Mouse (Mus musculus): ENCODE results near the gene C530008M17Rik. TPM values are rescaled to one million over a fixed set of nuclear protein-coding genes. Genes with fewer than 3 reads are reported as not detected.
A peak's percentile ranks its signal among the peaks of the same experiment; 100 is the strongest.

Gene C530008M17Rik
- polyA plus RNA-seq, 1 experiment from 2014 or later = 10.8 TPM

DNA sequence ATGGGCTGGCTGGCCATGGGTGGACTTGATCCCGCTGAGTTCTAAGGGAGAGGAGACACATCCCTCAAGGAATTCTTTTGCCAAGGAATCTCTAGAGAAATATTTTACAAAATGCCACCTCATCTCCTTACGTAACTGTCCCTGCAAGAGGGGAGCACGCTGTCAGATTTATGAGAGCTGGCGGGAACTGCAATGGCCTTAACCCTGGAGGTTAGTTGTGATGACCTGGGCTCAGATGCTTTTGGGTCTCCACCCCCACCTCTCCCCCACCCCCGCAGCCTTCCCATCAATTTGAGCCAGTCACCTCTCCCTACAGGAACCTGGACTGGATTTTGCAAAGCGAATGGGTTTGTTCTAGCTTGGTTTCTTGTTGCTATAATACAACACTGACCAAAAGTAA is 190.8 kb downstream of the C530008M17Rik start:
- H3K27ac ChIP-seq (replicated peaks; ENCODE audit: low read depth, low read length) = no peak overlapping the region
- no peaks in the 10 kb centered on the region for H3K9me3 ChIP-seq (ENCODE audit: control insufficient read depth, low read length)
- no peaks in the 10 kb centered on the region for H3K4me1 ChIP-seq (ENCODE audit: control insufficient read depth, insufficient read depth, low read length)
- ATAC-seq (ENCODE audit: low read depth) = no peak
- H3K4me2 ChIP-seq (ENCODE audit: low read depth, low read length) = no peak overlapping the region
- no peak for DNase-seq (ENCODE audit: low spot score)
- no peak overlapping the region for H3K4me3 ChIP-seq (ENCODE audit: low read depth, low read length)
- H3K9ac ChIP-seq (ENCODE audit: low read depth, low read length) = no peak overlapping the region
- H3K27me3 ChIP-seq (replicated peaks; ENCODE audit: control insufficient read depth, insufficient read depth, low read length) = no peaks in the 10 kb centered on the region
- H3K36me3 ChIP-seq (ENCODE audit: control insufficient read depth, insufficient read depth, low read length) = 0 out of 2 replicates have a peak, but pooled peaks cover 5% of the 10 kb centered on the region
- WGBS = 79% methylated on average over 6 of the region's 6 CpGs

DNA sequence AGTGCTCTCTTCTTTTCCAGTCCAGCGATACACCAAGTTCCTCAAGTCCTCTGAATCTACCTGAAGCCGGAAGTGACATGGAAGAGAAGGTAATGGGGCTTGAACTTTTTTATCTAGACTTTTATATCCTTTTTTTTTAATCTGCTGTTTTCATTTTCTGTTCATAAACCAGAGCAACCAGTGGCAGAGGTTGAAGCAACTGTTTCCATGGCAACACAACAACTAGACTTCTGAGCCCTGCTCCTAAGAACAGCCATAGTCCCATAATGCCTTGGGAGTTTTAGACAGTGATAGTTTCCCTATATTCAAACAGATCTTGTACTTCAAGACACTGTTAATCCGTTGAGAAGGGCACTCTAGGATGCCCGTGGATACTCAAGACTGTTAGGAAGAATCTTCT is 195.0 kb downstream of the C530008M17Rik start:
- no peak overlapping the region for H3K4me2 ChIP-seq (ENCODE audit: low read depth, low read length)
- H3K4me3 ChIP-seq (ENCODE audit: low read depth, low read length) = no peak overlapping the region
- H3K27ac ChIP-seq (replicated peaks; ENCODE audit: low read depth, low read length) = no peak overlapping the region
- WGBS = 81% methylated on average over 4 of the region's 4 CpGs
- no peaks in the 10 kb centered on the region for H3K9me3 ChIP-seq (ENCODE audit: control insufficient read depth, low read length)
- H3K4me1 ChIP-seq (ENCODE audit: control insufficient read depth, insufficient read depth, low read length) = no peaks in the 10 kb centered on the region
- no peak for DNase-seq (ENCODE audit: low spot score)
- H3K27me3 ChIP-seq (replicated peaks; ENCODE audit: control insufficient read depth, insufficient read depth, low read length) = peaks cover 14% of the 10 kb centered on the region
- ATAC-seq (ENCODE audit: low read depth) = no peak
- 0 out of 2 replicates have a peak, but pooled peaks cover 5% of the 10 kb centered on the region for H3K36me3 ChIP-seq (ENCODE audit: control insufficient read depth, insufficient read depth, low read length)
- H3K9ac ChIP-seq (ENCODE audit: low read depth, low read length) = no peak overlapping the region

DNA sequence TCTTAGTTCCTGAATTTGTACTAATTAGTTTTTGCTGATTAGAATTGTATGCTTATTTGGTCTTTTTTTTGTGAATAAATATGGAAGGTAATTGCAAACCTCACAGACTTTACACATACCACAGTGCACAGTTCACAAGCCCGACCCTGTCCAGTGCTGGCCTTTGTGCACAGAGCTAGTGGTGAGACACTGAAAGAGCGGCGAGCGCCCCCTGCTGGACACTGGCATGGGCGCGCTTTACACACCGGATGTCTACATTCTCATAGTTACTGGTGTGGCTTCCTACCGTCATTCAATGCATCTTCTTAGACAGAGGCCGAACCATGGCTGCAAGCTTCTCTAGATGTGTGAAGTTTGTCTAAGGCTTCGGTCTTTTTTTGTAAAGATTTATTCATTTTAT is 197.2 kb downstream of the C530008M17Rik start:
- ATAC-seq (ENCODE audit: low read depth) = peak; percentile 84

DNA sequence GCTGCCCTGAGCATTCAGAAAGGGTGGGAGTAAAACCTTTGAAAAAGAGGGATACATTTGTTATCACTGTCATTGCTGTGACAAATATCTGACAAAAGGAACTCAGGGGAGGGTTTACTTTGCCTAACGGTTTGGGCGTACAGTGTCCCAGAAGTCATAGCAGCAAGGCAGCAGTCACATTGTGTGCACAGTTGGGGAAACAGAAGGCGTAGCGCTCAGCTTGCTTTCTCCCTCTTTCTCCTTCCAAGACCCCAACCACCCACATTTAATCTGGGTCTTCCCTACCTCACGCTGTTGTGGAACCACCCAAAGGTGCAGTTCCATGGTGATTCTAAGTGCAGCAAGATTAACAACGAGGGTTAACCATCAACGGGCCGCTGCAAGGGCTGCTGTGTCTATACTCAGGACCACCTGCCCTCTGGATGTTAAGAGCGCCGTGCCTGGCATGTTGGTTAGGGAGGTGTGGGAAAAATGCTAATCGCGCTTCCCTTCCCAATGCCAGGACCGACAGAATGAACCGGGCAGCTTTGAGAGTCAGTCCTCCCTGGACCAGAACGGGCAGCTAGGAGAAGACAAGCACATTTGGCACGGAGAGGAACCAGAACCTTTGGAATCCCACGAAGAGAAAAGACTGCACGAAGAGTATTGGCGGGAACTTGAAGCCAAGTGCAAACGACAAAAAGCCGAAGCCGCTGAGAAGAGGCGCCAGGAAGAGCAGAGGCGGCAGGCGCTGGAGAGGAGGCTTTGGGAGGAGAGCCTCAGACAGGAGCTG is 199.7 kb downstream of the C530008M17Rik start:
- no peaks in the 10 kb centered on the region for H3K36me3 ChIP-seq (ENCODE audit: control insufficient read depth, insufficient read depth, low read length)
- peaks cover 37% of the 10 kb centered on the region for H3K27me3 ChIP-seq (replicated peaks; ENCODE audit: control insufficient read depth, insufficient read depth, low read length)
- no peaks in the 10 kb centered on the region for H3K4me1 ChIP-seq (ENCODE audit: control insufficient read depth, insufficient read depth, low read length)
- H3K9ac ChIP-seq (ENCODE audit: low read depth, low read length) = peak overlapping the region; percentile 60
- 25% methylated on average over 25 of the region's 25 CpGs for WGBS
- H3K9me3 ChIP-seq (ENCODE audit: control insufficient read depth, low read length) = no peaks in the 10 kb centered on the region
- ATAC-seq (ENCODE audit: low read depth) = no peak
- H3K4me2 ChIP-seq (ENCODE audit: low read depth, low read length) = peak overlapping the region; percentile 70
- H3K27ac ChIP-seq (replicated peaks; ENCODE audit: low read depth, low read length) = no peak overlapping the region
- peak; percentile 33 for DNase-seq (ENCODE audit: low spot score)
- peak overlapping the region; percentile 42 for H3K4me3 ChIP-seq (ENCODE audit: low read depth, low read length)

More for the DNA sequence above, 197.2 kb downstream of the C530008M17Rik start:
- H3K27me3 ChIP-seq (replicated peaks; ENCODE audit: control insufficient read depth, insufficient read depth, low read length) = peaks cover 35% of the 10 kb centered on the region
- 0 out of 2 replicates have a peak, but pooled peaks cover 4% of the 10 kb centered on the region for H3K36me3 ChIP-seq (ENCODE audit: control insufficient read depth, insufficient read depth, low read length)
- WGBS = 15% methylated on average over 10 of the region's 10 CpGs
- H3K4me2 ChIP-seq (ENCODE audit: low read depth, low read length) = no peak overlapping the region
- H3K4me3 ChIP-seq (ENCODE audit: low read depth, low read length) = no peak overlapping the region
- peak; percentile 78 for DNase-seq (ENCODE audit: low spot score)
- H3K27ac ChIP-seq (replicated peaks; ENCODE audit: low read depth, low read length) = no peak overlapping the region
- H3K9ac ChIP-seq (ENCODE audit: low read depth, low read length) = no peak overlapping the region
- H3K9me3 ChIP-seq (ENCODE audit: control insufficient read depth, low read length) = no peaks in the 10 kb centered on the region
- H3K4me1 ChIP-seq (ENCODE audit: control insufficient read depth, insufficient read depth, low read length) = no peaks in the 10 kb centered on the region

DNA sequence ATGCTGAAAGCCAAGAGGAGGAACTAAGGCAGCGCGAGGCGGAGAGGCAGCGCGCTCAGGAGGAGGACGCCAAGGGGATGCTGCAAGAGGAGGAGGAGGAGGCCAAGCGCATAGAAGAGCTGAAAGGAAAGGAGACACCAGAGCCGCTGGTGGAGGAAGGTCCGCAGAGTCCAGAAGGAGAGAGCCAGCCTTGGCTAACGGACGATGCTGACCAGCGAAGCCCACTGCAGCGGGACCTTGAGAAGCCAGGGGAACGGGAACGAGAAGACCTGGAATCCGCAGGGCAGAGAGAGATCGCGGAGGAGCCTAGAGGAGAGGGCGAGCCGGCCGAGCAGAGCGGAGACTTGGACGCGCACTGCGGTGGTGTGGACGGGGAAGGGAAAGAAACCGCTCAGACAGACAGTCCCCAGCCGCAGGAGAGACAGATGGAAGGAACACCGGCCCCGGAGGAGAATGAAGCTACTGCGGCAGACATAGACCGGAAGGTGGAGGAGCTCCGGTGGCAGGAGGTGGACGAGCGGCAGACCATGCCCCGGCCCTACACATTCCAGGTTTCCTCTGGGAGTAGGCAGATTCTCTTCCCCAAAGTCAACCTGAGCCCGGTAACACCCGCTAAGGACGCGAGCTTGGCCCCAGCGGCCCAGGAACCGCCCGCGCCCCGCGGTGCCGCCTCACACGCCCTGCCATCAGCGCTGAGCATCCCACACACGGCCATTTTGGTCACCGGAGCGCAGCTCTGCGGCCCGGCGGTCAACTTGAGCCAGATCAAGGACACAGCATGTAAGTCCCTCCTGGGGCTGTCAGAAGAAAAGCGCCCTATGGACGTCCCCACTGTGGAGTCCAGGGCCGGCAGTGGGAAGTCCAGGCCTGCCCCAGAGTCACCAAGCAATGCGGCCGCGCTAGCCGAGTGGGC is 201.0 kb downstream of the C530008M17Rik start:
- no peak overlapping the region for H3K27ac ChIP-seq (replicated peaks; ENCODE audit: low read depth, low read length)
- WGBS = 19% methylated on average over 58 of the region's 62 CpGs
- peak overlapping the region; percentile 42 for H3K4me3 ChIP-seq (ENCODE audit: low read depth, low read length)
- H3K36me3 ChIP-seq (ENCODE audit: control insufficient read depth, insufficient read depth, low read length) = no peaks in the 10 kb centered on the region
- no peaks in the 10 kb centered on the region for H3K4me1 ChIP-seq (ENCODE audit: control insufficient read depth, insufficient read depth, low read length)
- H3K27me3 ChIP-seq (replicated peaks; ENCODE audit: control insufficient read depth, insufficient read depth, low read length) = peaks cover 37% of the 10 kb centered on the region
- H3K9ac ChIP-seq (ENCODE audit: low read depth, low read length) = peak overlapping the region; percentile 60
- DNase-seq (ENCODE audit: low spot score) (no peak), ATAC-seq (ENCODE audit: low read depth) (no peak)
- H3K4me2 ChIP-seq (ENCODE audit: low read depth, low read length) = peak overlapping the region; percentile 70
- H3K9me3 ChIP-seq (ENCODE audit: control insufficient read depth, low read length) = no peaks in the 10 kb centered on the region

DNA sequence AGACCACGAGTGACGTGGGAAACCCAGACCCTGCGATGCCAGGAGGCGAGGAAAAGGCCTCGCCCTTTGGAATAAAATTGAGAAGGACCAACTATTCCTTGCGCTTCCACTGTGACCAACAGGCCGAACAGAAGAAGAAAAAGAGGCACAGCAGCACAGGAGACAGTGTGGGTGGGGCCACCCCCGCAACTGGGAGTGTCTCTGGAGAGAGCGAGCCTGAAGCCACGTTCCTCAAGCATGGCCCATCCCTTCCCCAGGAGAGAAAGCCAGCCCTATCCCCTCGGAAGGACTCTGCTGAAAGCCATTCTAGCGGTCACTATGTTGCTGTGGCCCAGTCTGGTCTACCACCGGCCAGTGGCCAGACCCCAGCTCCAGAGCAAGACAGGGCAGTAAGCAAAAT is 202.1 kb downstream of the C530008M17Rik start:
- Histone ChIP-seq H3K4me1 (ENCODE audit: control insufficient read depth, insufficient read depth, low read length) (no peaks in the 10 kb centered on the region), H3K9me3 (ENCODE audit: control insufficient read depth, low read length) (no peaks in the 10 kb centered on the region), H3K9ac (ENCODE audit: low read depth, low read length) (no peak overlapping the region), H3K27ac (replicated peaks; ENCODE audit: low read depth, low read length) (no peak overlapping the region), H3K4me2 (ENCODE audit: low read depth, low read length) (no peak overlapping the region), H3K27me3 (replicated peaks; ENCODE audit: control insufficient read depth, insufficient read depth, low read length) (peaks cover 37% of the 10 kb centered on the region), H3K4me3 (ENCODE audit: low read depth, low read length) (no peak overlapping the region), H3K36me3 (ENCODE audit: control insufficient read depth, insufficient read depth, low read length) (no peaks in the 10 kb centered on the region)
- DNase-seq (ENCODE audit: low spot score) (no peak), ATAC-seq (ENCODE audit: low read depth) (no peak)
- WGBS = 77% methylated on average over 11 of the region's 13 CpGs

DNA sequence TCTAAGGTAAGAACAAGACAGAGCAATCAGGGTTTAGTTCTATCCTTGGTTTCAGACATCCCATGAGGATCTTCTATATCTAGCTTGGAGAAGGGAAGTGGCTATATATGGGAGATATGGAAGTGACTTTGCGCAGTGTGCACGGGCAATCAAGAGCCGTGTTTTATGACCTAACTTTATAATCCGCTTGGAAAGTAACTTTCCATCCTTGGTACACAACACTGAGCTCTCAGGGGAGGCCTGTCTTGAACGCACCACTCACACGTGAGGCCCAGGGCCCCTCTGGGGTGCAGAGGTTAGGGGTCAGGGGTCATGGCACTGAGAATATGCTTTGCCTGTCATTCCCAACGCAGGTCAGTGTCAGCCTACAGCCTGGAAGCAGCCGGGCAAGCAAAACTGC is 210.5 kb downstream of the C530008M17Rik start:
- no peak overlapping the region for H3K4me3 ChIP-seq (ENCODE audit: low read depth, low read length)
- no peak for ATAC-seq (ENCODE audit: low read depth)
- WGBS = 69% methylated on average over 8 of the region's 8 CpGs
- no peaks in the 10 kb centered on the region for H3K27me3 ChIP-seq (replicated peaks; ENCODE audit: control insufficient read depth, insufficient read depth, low read length)
- no peak overlapping the region for H3K4me2 ChIP-seq (ENCODE audit: low read depth, low read length)
- DNase-seq (ENCODE audit: low spot score) = no peak
- no peaks in the 10 kb centered on the region for H3K9me3 ChIP-seq (ENCODE audit: control insufficient read depth, low read length)
- H3K36me3 ChIP-seq (ENCODE audit: control insufficient read depth, insufficient read depth, low read length) = peaks cover 33% of the 10 kb centered on the region
- no peak overlapping the region for H3K27ac ChIP-seq (replicated peaks; ENCODE audit: low read depth, low read length)
- H3K4me1 ChIP-seq (ENCODE audit: control insufficient read depth, insufficient read depth, low read length) = no peaks in the 10 kb centered on the region
- no peak overlapping the region for H3K9ac ChIP-seq (ENCODE audit: low read depth, low read length)

DNA sequence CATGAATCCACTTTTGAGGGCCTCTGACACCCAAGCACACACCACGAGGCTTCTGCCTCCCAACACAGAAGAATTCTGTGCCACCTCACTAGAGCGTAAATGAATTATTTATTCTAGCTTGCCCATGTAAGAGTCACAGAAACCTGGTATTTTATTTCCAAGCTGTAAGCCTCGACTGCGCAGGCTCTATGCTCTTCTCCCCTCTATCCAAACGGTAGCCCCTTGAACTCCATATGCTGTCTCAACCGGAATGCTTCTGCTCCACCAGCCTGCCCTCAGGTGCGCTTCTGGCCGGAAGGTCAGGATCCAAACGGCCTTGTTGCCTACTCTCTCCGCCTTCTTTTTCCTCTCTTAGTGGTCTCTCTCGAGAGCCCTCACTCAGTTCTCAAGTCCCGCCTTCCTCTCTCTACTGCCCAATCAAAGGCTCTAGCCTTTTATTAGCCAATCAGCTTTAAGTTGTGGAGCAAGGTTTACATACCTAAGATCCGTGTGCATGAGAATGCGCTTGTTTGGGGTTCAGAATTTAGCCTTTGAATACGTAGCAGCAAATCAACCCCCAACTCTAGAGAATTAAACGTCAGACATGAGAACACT is 212.5 kb downstream of the C530008M17Rik start:
- 22% methylated on average over 16 of the region's 16 CpGs for whole genome bisulfite sequencing
- DNase-seq (ENCODE audit: low spot score) (peak; percentile 83), ATAC-seq (ENCODE audit: low read depth) (peak; percentile 92)
- H3K27me3 ChIP-seq (replicated peaks; ENCODE audit: control insufficient read depth, insufficient read depth, low read length) = no peaks in the 10 kb centered on the region
- H3K4me1 ChIP-seq (ENCODE audit: control insufficient read depth, insufficient read depth, low read length) = no peaks in the 10 kb centered on the region
- peak overlapping the region; percentile 34 for H3K4me3 ChIP-seq (ENCODE audit: low read depth, low read length)
- H3K4me2 ChIP-seq (ENCODE audit: low read depth, low read length) = peak overlapping the region; percentile 60
- no peaks in the 10 kb centered on the region for H3K9me3 ChIP-seq (ENCODE audit: control insufficient read depth, low read length)
- peak overlapping the region; percentile 55 for H3K9ac ChIP-seq (ENCODE audit: low read depth, low read length)
- H3K36me3 ChIP-seq (ENCODE audit: control insufficient read depth, insufficient read depth, low read length) = peaks cover 45% of the 10 kb centered on the region
- H3K27ac ChIP-seq (replicated peaks; ENCODE audit: low read depth, low read length) = no peak overlapping the region

All from embryonic facial prominence, embryonic 14.5 days (tissue).